ENCODE assay signal across 22 mouse cellular contexts in the genomic region with DNA sequence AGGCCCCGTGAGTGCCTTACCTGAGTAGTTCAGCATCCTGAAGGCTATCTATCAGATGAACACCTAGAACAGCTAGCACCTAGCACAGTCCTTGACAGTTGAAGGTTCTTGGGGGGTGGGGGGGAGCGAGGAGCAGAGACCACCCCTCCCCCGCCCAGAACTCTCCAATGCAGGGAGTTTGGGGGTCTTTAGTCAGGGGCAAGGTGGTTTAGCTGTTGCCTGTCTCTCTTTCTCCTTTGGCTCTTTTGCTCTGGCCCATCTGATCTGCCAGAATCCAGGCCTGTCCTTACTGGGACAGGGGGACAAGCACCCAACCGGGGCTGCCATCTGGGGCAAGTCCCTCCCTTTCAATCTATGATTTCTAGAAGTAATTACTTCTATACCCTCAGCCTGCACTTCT. TPM values are rescaled to one million over a fixed set of nuclear protein-coding genes. Genes with fewer than 3 reads are reported as not detected.
"Had no signal": no experiment of that assay in that cellular context is flagged by ENCODE, and none has a peak within 500 bp of the region (broad histone marks: within the 10 kb centered on the region; RNA-seq: fewer than 3 reads in every experiment).

Gene Capn11, minus strand, starts transcription at position 101 of the 400 bp plus-strand sequence.

- DNase-seq: kidney, adult 2 months; kidney, postnatal 25 days; layer of hippocampus, postnatal 36 days; liver, postnatal 0 days; lung, embryonic 14.5 days; retina, postnatal 1 day; right cerebral cortex, postnatal 25 days; spleen, adult 18-20 months; thymus, adult 2 months; thymus, postnatal 14 days; thymus, postnatal 4 days had no signal

- H3K27ac ChIP-seq: kidney, postnatal 0 days; left cerebral cortex, adult 2 months; limb, embryonic 12.5 days; limb, embryonic 15.5 days; liver, embryonic 14.5 days; macrophage; midbrain, embryonic 13.5 days; neural tube, embryonic 13.5 days; stomach, embryonic 15.5 days had no signal

- H3K4me2 ChIP-seq: limb, embryonic 12.5 days; limb, embryonic 15.5 days; liver, embryonic 11.5 days; lung, embryonic 14.5 days; midbrain, embryonic 13.5 days; neural tube, embryonic 13.5 days; stomach, embryonic 15.5 days had no signal

- H3K4me1 ChIP-seq: limb, embryonic 12.5 days; midbrain, embryonic 13.5 days; stomach, embryonic 15.5 days had no signal

- H3K9ac ChIP-seq: limb, embryonic 12.5 days; limb, embryonic 15.5 days; liver, embryonic 14.5 days; liver, postnatal 0 days; lung, embryonic 14.5 days; midbrain, embryonic 13.5 days; neural tube, embryonic 13.5 days; stomach, embryonic 15.5 days had no signal

- H3K27me3 ChIP-seq: limb, embryonic 12.5 days; limb, embryonic 15.5 days; midbrain, embryonic 13.5 days; neural tube, embryonic 13.5 days; stomach, embryonic 15.5 days had no signal

- H3K4me3 ChIP-seq: left cerebral cortex, adult 2 months; limb, embryonic 12.5 days; limb, embryonic 15.5 days; midbrain, embryonic 13.5 days; neural tube, embryonic 13.5 days; stomach, embryonic 15.5 days had no signal

- ATAC-seq: liver, postnatal 0 days; lung, postnatal 0 days; midbrain, embryonic 13.5 days had no signal

- H3K9me3 ChIP-seq: limb, embryonic 12.5 days; limb, embryonic 15.5 days; midbrain, embryonic 13.5 days; neural tube, embryonic 13.5 days; stomach, embryonic 15.5 days had no signal

RNA-seq across cellular contexts. Expression of gene Capn11, which starts in this region (rescaled TPM):
- polyA plus RNA-seq: kidney, postnatal 0 days; liver, embryonic 14.5 days; liver, postnatal 0 days; lung, embryonic 14.5 days; lung, postnatal 0 days had no signal
